ENCODE assay signal across 9 mouse cellular contexts in the genomic region with DNA sequence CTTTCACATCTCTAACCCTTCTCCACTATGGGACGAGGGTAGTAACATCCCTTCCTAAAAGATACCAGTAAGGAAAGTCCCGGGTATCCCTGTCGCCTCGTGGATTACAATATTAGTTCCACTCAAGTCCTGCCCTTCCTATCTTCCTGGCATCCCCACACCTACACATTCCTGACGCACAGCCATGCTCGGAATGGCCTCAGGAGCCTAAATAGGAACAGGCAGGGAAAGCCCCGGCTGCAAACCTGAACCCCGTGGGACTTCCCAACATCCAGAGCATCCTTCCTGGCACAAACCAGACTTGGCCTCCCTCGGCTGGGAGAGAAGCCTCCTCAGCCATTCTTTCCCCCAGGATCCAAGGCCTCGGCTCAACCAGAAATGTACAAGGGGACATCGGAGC. TPM values are rescaled to one million over a fixed set of nuclear protein-coding genes. Genes with fewer than 3 reads are reported as not detected.
DNase-seq lines count a peak whose midpoint lies in the region; ATAC-seq and TF ChIP-seq lines count a peak whose summit lies in the region.
"Had no signal": no experiment of that assay in that cellular context is flagged by ENCODE, and none has a peak within 500 bp of the region (broad histone marks: within the 10 kb centered on the region; RNA-seq: fewer than 3 reads in every experiment).

No protein-coding gene starts in this region.

- WGBS in heart, embryonic 10.5 days, result 50% methylated on average over 11 of the region's 11 CpGs
- 79% methylated on average over 11 of the region's 11 CpGs for WGBS in midbrain, postnatal 0 days
- 82% methylated on average over 11 of the region's 11 CpGs for WGBS in midbrain, embryonic 11.5 days
- WGBS in intestine, postnatal 0 days, result 63% methylated on average over 11 of the region's 11 CpGs
- 51% methylated on average over 11 of the region's 11 CpGs for WGBS in stomach, postnatal 0 days

- 0 out of 2 replicates have a peak, but pooled peaks cover 6% of the 10 kb centered on the region for H3K36me3 ChIP-seq in heart, embryonic 10.5 days
- H3K36me3 ChIP-seq in midbrain, postnatal 0 days (ENCODE audit: insufficient read depth, low read length), result peaks cover 8% of the 10 kb centered on the region
- H3K36me3 ChIP-seq in midbrain, embryonic 11.5 days (ENCODE audit: control insufficient read depth, insufficient read depth, low read length), result peaks cover 2% of the 10 kb centered on the region; the same call in 1 of the 2 replicates
- peaks cover 7% of the 10 kb centered on the region; the same call in 1 of the 2 replicates for H3K36me3 ChIP-seq in intestine, postnatal 0 days (ENCODE audit: control insufficient read depth, insufficient read depth)
- no peaks in the 10 kb centered on the region for H3K36me3 ChIP-seq in stomach, postnatal 0 days (ENCODE audit: control insufficient read depth, insufficient read depth, low read length)

- peak overlapping the region; percentile 70 for H3K4me3 ChIP-seq in heart, embryonic 10.5 days
- H3K4me3 ChIP-seq in midbrain, postnatal 0 days (ENCODE audit: low read depth, low read length), result no peak overlapping the region
- no peak overlapping the region for H3K4me3 ChIP-seq in midbrain, embryonic 11.5 days (ENCODE audit: low read depth, low read length)
- no peak overlapping the region for H3K4me3 ChIP-seq in intestine, postnatal 0 days (ENCODE audit: low read depth, low read length)
- no peak overlapping the region for H3K4me3 ChIP-seq in stomach, postnatal 0 days (ENCODE audit: low read depth, low read length)
- H3K4me3 ChIP-seq: erythroblast, embryonic 14.5 days had no signal

- no peaks in the 10 kb centered on the region for H3K9me3 ChIP-seq in heart, embryonic 10.5 days
- H3K9me3 ChIP-seq in midbrain, postnatal 0 days (ENCODE audit: low read length), result no peaks in the 10 kb centered on the region
- H3K9me3 ChIP-seq in midbrain, embryonic 11.5 days (ENCODE audit: control insufficient read depth, low read length), result no peaks in the 10 kb centered on the region
- H3K9me3 ChIP-seq in intestine, postnatal 0 days (ENCODE audit: control insufficient read depth), result no peaks in the 10 kb centered on the region
- no peaks in the 10 kb centered on the region for H3K9me3 ChIP-seq in stomach, postnatal 0 days (ENCODE audit: control insufficient read depth, low read length)

- DNase-seq in heart, embryonic 10.5 days (ENCODE audit: low spot score), result no peak
- no peak for DNase-seq in heart, postnatal 4 days
- no peak for DNase-seq in midbrain, postnatal 0 days (ENCODE audit: low spot score)
- no peak for DNase-seq in midbrain, embryonic 11.5 days (ENCODE audit: low spot score, missing footprints)
- no peak for DNase-seq in stomach, postnatal 0 days (ENCODE audit: low spot score)
- DNase-seq in frontal cortex, postnatal 25 days (ENCODE audit: low spot score in 2 of 2), result no peak
- DNase-seq in urinary bladder, adult 18-20 months (ENCODE audit: low spot score in 2 of 2), result no peak

- peaks cover 97% of the 10 kb centered on the region for H3K4me1 ChIP-seq in heart, embryonic 10.5 days
- peaks cover 28% of the 10 kb centered on the region; the same call in 1 of the 2 replicates for H3K4me1 ChIP-seq in midbrain, postnatal 0 days (ENCODE audit: insufficient read depth, low read length)
- peaks cover 29% of the 10 kb centered on the region for H3K4me1 ChIP-seq in midbrain, embryonic 11.5 days (ENCODE audit: control insufficient read depth, insufficient read depth, low read length)
- peaks cover 41% of the 10 kb centered on the region for H3K4me1 ChIP-seq in intestine, postnatal 0 days (replicated peaks; ENCODE audit: control insufficient read depth, insufficient read depth, low read length)
- H3K4me1 ChIP-seq in stomach, postnatal 0 days (replicated peaks; ENCODE audit: control insufficient read depth, insufficient read depth), result peaks cover 46% of the 10 kb centered on the region

- H3K27ac ChIP-seq in heart, embryonic 10.5 days, result peak overlapping the region; percentile 82
- H3K27ac ChIP-seq in midbrain, postnatal 0 days (ENCODE audit: low read depth, low read length), result no peak overlapping the region
- no peak overlapping the region for H3K27ac ChIP-seq in midbrain, embryonic 11.5 days (ENCODE audit: low read depth, low read length)
- H3K27ac ChIP-seq in intestine, postnatal 0 days (ENCODE audit: low read depth, low read length), result no peak overlapping the region
- peak overlapping the region; percentile 91 for H3K27ac ChIP-seq in stomach, postnatal 0 days (replicated peaks)

- H3K27me3 ChIP-seq in heart, embryonic 10.5 days (ENCODE audit: insufficient read depth, poor library complexity, severe bottlenecking), result no peaks in the 10 kb centered on the region
- no peaks in the 10 kb centered on the region for H3K27me3 ChIP-seq in midbrain, postnatal 0 days (ENCODE audit: insufficient read depth, low read length)
- no peaks in the 10 kb centered on the region for H3K27me3 ChIP-seq in midbrain, embryonic 11.5 days (ENCODE audit: control insufficient read depth, insufficient read depth, low read length)
- H3K27me3 ChIP-seq in intestine, postnatal 0 days (replicated peaks; ENCODE audit: control insufficient read depth, insufficient read depth, low read length), result no peaks in the 10 kb centered on the region
- no peaks in the 10 kb centered on the region for H3K27me3 ChIP-seq in stomach, postnatal 0 days (ENCODE audit: control insufficient read depth, insufficient read depth, low read length)

- ATAC-seq in midbrain, postnatal 0 days (ENCODE audit: low FRiP score), result no peak
- ATAC-seq in midbrain, embryonic 11.5 days (ENCODE audit: low FRiP score), result no peak
- no peak for ATAC-seq in intestine, postnatal 0 days
- no peak for ATAC-seq in stomach, postnatal 0 days (ENCODE audit: low FRiP score, low TSS enrichment)

- H3K9ac ChIP-seq in midbrain, postnatal 0 days (replicated peaks; ENCODE audit: low read length, poor library complexity, severe bottlenecking), result peak overlapping the region; percentile 0; the same call in 1 of the 2 replicates
- no peak overlapping the region for H3K9ac ChIP-seq in midbrain, embryonic 11.5 days (ENCODE audit: low read length)
- no peak overlapping the region for H3K9ac ChIP-seq in intestine, postnatal 0 days (ENCODE audit: low read depth, low read length)
- H3K9ac ChIP-seq in stomach, postnatal 0 days (ENCODE audit: low read length), result peak overlapping the region; percentile 41; the same call in 1 of the 2 replicates

- TF ChIP-seq EP300 in stomach, postnatal 0 days (optimal IDR thresholded peaks at IDR 0.05), result no peak

- H3K4me2 ChIP-seq in midbrain, postnatal 0 days (ENCODE audit: low read depth, low read length, poor library complexity, severe bottlenecking), result no peak overlapping the region
- H3K4me2 ChIP-seq in midbrain, embryonic 11.5 days, result no peak overlapping the region
- peak overlapping the region; percentile 44 for H3K4me2 ChIP-seq in intestine, postnatal 0 days (replicated peaks; ENCODE audit: low read depth)
- H3K4me2 ChIP-seq in stomach, postnatal 0 days (replicated peaks; ENCODE audit: low read depth), result peak overlapping the region; percentile 48

- TF ChIP-seq CTCF in midbrain, postnatal 0 days (IDR thresholded peaks at IDR 0.05), result no peak
- TF ChIP-seq CTCF in intestine, postnatal 0 days (IDR thresholded peaks at IDR 0.05; ENCODE audit: low read depth), result no peak
- no peak for TF ChIP-seq CTCF in stomach, postnatal 0 days (IDR thresholded peaks at IDR 0.05; ENCODE audit: low read depth)

RNA-seq across cellular contexts. Expression of a gene that starts 14.5 kb away (rescaled TPM):
- polyA plus RNA-seq in heart, embryonic 10.5 days (2016; fragmentation: Nextera tagmentation; extraction: Ambion mirVana), result 84.9 and 103 TPM in 2 replicates
- total RNA-seq in heart, postnatal 4 days (2021), result 10 to 100 TPM; 90.7 to 91.4 TPM
- 183 and 263 TPM in 2 replicates for total RNA-seq in midbrain, postnatal 0 days (2014; rRNA removed)
- 61.9 and 65.9 TPM in 2 replicates for polyA plus RNA-seq in midbrain, postnatal 0 days (2015; fragmentation: Nextera tagmentation; extraction: Ambion mirVana)
- polyA plus RNA-seq in midbrain, embryonic 11.5 days (2014; fragmentation: Nextera tagmentation; extraction: Ambion mirVana), result 25.6 and 31.9 TPM in 2 replicates
- 30.1 and 30.4 TPM in 2 replicates for polyA plus RNA-seq in intestine, postnatal 0 days (2015; fragmentation: Nextera tagmentation; extraction: Ambion mirVana)
- polyA plus RNA-seq in stomach, postnatal 0 days (2015; fragmentation: Nextera tagmentation; extraction: Ambion mirVana), result 33.8 and 43.3 TPM in 2 replicates

RNA-seq across cellular contexts. Expression of a gene that starts 26.1 kb away (rescaled TPM):
- 35.0 and 40.9 TPM in 2 replicates for polyA plus RNA-seq in heart, embryonic 10.5 days (2016; fragmentation: Nextera tagmentation; extraction: Ambion mirVana)
- 10 to 100 TPM; 29.9 to 32.6 TPM for total RNA-seq in heart, postnatal 4 days (2021)
- 43.1 and 68.5 TPM in 2 replicates for total RNA-seq in midbrain, postnatal 0 days (2014; rRNA removed)
- polyA plus RNA-seq in midbrain, postnatal 0 days (2015; fragmentation: Nextera tagmentation; extraction: Ambion mirVana), result 42.0 and 48.7 TPM in 2 replicates
- 27.8 and 31.5 TPM in 2 replicates for polyA plus RNA-seq in midbrain, embryonic 11.5 days (2014; fragmentation: Nextera tagmentation; extraction: Ambion mirVana)
- 20.4 and 21.1 TPM in 2 replicates for polyA plus RNA-seq in intestine, postnatal 0 days (2015; fragmentation: Nextera tagmentation; extraction: Ambion mirVana)
- polyA plus RNA-seq in stomach, postnatal 0 days (2015; fragmentation: Nextera tagmentation; extraction: Ambion mirVana), result 19.2 and 19.4 TPM in 2 replicates

RNA-seq across cellular contexts. Expression of a gene that starts 30.4 kb away (rescaled TPM):
- polyA plus RNA-seq in heart, embryonic 10.5 days (2016; fragmentation: Nextera tagmentation; extraction: Ambion mirVana), result 90.9 and 108 TPM in 2 replicates
- total RNA-seq in heart, postnatal 4 days (2021), result 10 to 100 TPM; 71.3 to 75.3 TPM
- 77.7 and 86.2 TPM in 2 replicates for total RNA-seq in midbrain, postnatal 0 days (2014; rRNA removed)
- polyA plus RNA-seq in midbrain, postnatal 0 days (2015; fragmentation: Nextera tagmentation; extraction: Ambion mirVana), result 130 and 147 TPM in 2 replicates
- polyA plus RNA-seq in midbrain, embryonic 11.5 days (2014; fragmentation: Nextera tagmentation; extraction: Ambion mirVana), result 73.5 and 74.8 TPM in 2 replicates
- 103 and 107 TPM in 2 replicates for polyA plus RNA-seq in intestine, postnatal 0 days (2015; fragmentation: Nextera tagmentation; extraction: Ambion mirVana)
- 70.0 and 99.4 TPM in 2 replicates for polyA plus RNA-seq in stomach, postnatal 0 days (2015; fragmentation: Nextera tagmentation; extraction: Ambion mirVana)

RNA-seq across cellular contexts. Expression of a gene that starts 33.2 kb away (rescaled TPM):
- polyA plus RNA-seq in heart, embryonic 10.5 days (2016; fragmentation: Nextera tagmentation; extraction: Ambion mirVana), result 16.5 and 19.4 TPM in 2 replicates
- total RNA-seq in heart, postnatal 4 days (2021), result 1 to 10 TPM; 5.3 TPM
- 2.1 TPM in 2 replicates for total RNA-seq in midbrain, postnatal 0 days (2014; rRNA removed)
- 0.53 and 0.60 TPM in 2 replicates for polyA plus RNA-seq in midbrain, postnatal 0 days (2015; fragmentation: Nextera tagmentation; extraction: Ambion mirVana)
- 17.4 and 18.4 TPM in 2 replicates for polyA plus RNA-seq in midbrain, embryonic 11.5 days (2014; fragmentation: Nextera tagmentation; extraction: Ambion mirVana)
- polyA plus RNA-seq in intestine, postnatal 0 days (2015; fragmentation: Nextera tagmentation; extraction: Ambion mirVana), result 2.7 and 3.4 TPM in 2 replicates
- polyA plus RNA-seq in stomach, postnatal 0 days (2015; fragmentation: Nextera tagmentation; extraction: Ambion mirVana), result 2.2 and 2.7 TPM in 2 replicates

RNA-seq across cellular contexts. Expression of a gene that starts 53.0 kb away (rescaled TPM):
- 0.06 and 0.08 TPM in 2 replicates for polyA plus RNA-seq in heart, embryonic 10.5 days (2016; fragmentation: Nextera tagmentation; extraction: Ambion mirVana)
- under 1 TPM; 0.33 to 0.41 TPM for total RNA-seq in heart, postnatal 4 days (2021)
- 2.3 and 2.5 TPM in 2 replicates for total RNA-seq in midbrain, postnatal 0 days (2014; rRNA removed)
- polyA plus RNA-seq in midbrain, postnatal 0 days (2015; fragmentation: Nextera tagmentation; extraction: Ambion mirVana), result 0.28 and 0.32 TPM in 2 replicates
- 0.08 TPM in 1 of 2 replicates, not detected in the other for polyA plus RNA-seq in midbrain, embryonic 11.5 days (2014; fragmentation: Nextera tagmentation; extraction: Ambion mirVana)
- 0.05 and 0.09 TPM in 2 replicates for polyA plus RNA-seq in intestine, postnatal 0 days (2015; fragmentation: Nextera tagmentation; extraction: Ambion mirVana)
- polyA plus RNA-seq in stomach, postnatal 0 days (2015; fragmentation: Nextera tagmentation; extraction: Ambion mirVana), result 0.04 TPM in 1 of 2 replicates, not detected in the other

Comparison
In these comparisons a context has a peak if more than half of its experiments do, and no peak if none do; other contexts are left out.
1. H3K9ac ChIP-seq: peak in midbrain, postnatal 0 days (single experiment) and stomach, postnatal 0 days (single experiment); none in midbrain, embryonic 11.5 days (single experiment) and intestine, postnatal 0 days (single experiment).
2. H3K27ac ChIP-seq: peak in heart, embryonic 10.5 days (single experiment) and stomach, postnatal 0 days (single experiment); none in midbrain, postnatal 0 days (single experiment), midbrain, embryonic 11.5 days (single experiment) and intestine, postnatal 0 days (single experiment).
3. H3K4me2 ChIP-seq: peak in intestine, postnatal 0 days (single experiment) and stomach, postnatal 0 days (single experiment); none in midbrain, postnatal 0 days (single experiment) and midbrain, embryonic 11.5 days (single experiment).